Mouse (Mus musculus) embryonic fibroblast, embryonic 13.5 days (primary cell): ENCODE results near the gene Sf3a3.
A peak's percentile ranks its signal among the peaks of the same experiment; 100 is the strongest.

Experiments
- CTCF ChIP-seq: IDR thresholded peaks from 2 replicates; pipeline ENCODE4 v1.5.1; 2011; ENCODE audit warnings: mild to moderate bottlenecking, control low read depth, low read length, moderate library complexity, borderline replicate concordance; ENCODE audit not compliant: insufficient read depth
- POLR2A ChIP-seq: IDR thresholded peaks from 2 replicates; pipeline ENCODE4 v1.6.1; 2011; ENCODE audit warnings: low read depth, mild to moderate bottlenecking, control low read depth, low read length, moderate library complexity

GRCm38 (mm10) chr4:124703406-124703805, 11.2 kb upstream of the Sf3a3 start:
- TF ChIP-seq POLR2A, result peak; percentile 68
- TF ChIP-seq CTCF, result no peak
